Mouse (Mus musculus) neural tube, embryonic 13.5 days (tissue): ENCODE results near the gene Wnk2. TPM values are rescaled to one million over a fixed set of nuclear protein-coding genes. Genes with fewer than 3 reads are reported as not detected.

Experiments
- ATAC-seq: fragments of 200-750 bp; cut with Nextera tagmentation; 2 replicates; pipeline ENCODE4 v1.8.0; 2017; ENCODE audit warnings: low read depth, mild to moderate bottlenecking, moderate TSS enrichment, moderate library complexity
- H3K27ac ChIP-seq: fragments of 300-500 bp; sonication (generic); replicated peaks from 2 replicates; pipeline ENCODE4 v1.5.1; 2015; ENCODE audit warnings: moderate library complexity, mild to moderate bottlenecking, inconsistent platforms
- H3K27me3 ChIP-seq: fragments of 300-500 bp; sonication (generic); 2 replicates; pipeline ENCODE4 v1.6.1; 2015; ENCODE audit warnings: mild to moderate bottlenecking, inconsistent platforms
- H3K36me3 ChIP-seq: fragments of 300-500 bp; sonication (generic); 2 replicates; pipeline ENCODE4 v1.6.1; 2015; ENCODE audit warnings: mild to moderate bottlenecking, inconsistent platforms
- H3K4me1 ChIP-seq: fragments of 300-500 bp; sonication (generic); replicated peaks from 2 replicates; pipeline ENCODE4 v1.6.1; 2015; ENCODE audit warnings: inconsistent platforms
- H3K4me2 ChIP-seq: fragments of 300-500 bp; sonication (generic); 2 replicates; pipeline ENCODE4 v1.6.1; 2015; ENCODE audit warnings: inconsistent platforms, mild to moderate bottlenecking, moderate library complexity
- H3K4me3 ChIP-seq: fragments of 300-500 bp; sonication (generic); 2 replicates; pipeline ENCODE4 v1.5.1; 2015; ENCODE audit warnings: mild to moderate bottlenecking, inconsistent platforms
- H3K9ac ChIP-seq: fragments of 300-500 bp; sonication (generic); 2 replicates; pipeline ENCODE4 v1.6.1; 2015; ENCODE audit warnings: moderate library complexity, mild to moderate bottlenecking, inconsistent platforms
- H3K9me3 ChIP-seq: fragments of 300-500 bp; sonication (generic); 2 replicates; pipeline ENCODE4 v1.6.1; 2016; ENCODE audit warnings: inconsistent platforms
- WGBS: fragments of 180-500 bp; shearing (Covaris S2); methylation state at CpG from one replicate; pipeline ENCODE4 v1.1.7; 2015; 5-methylcytosine and 5-hydroxymethylcytosine counted together
- polyA plus RNA-seq: library from polyadenylated mRNA; unstranded; fragments of >200 nt; fragmentation: Nextera tagmentation; extraction: Ambion mirVana; gene quantifications from 2 replicates; pipeline ENCODE4 v1.2.1, GENCODE M21; 2015

The Wnk2 gene
- polyA plus RNA-seq, 1 experiment from 2014 or later, result 17.9 TPM

DNA sequence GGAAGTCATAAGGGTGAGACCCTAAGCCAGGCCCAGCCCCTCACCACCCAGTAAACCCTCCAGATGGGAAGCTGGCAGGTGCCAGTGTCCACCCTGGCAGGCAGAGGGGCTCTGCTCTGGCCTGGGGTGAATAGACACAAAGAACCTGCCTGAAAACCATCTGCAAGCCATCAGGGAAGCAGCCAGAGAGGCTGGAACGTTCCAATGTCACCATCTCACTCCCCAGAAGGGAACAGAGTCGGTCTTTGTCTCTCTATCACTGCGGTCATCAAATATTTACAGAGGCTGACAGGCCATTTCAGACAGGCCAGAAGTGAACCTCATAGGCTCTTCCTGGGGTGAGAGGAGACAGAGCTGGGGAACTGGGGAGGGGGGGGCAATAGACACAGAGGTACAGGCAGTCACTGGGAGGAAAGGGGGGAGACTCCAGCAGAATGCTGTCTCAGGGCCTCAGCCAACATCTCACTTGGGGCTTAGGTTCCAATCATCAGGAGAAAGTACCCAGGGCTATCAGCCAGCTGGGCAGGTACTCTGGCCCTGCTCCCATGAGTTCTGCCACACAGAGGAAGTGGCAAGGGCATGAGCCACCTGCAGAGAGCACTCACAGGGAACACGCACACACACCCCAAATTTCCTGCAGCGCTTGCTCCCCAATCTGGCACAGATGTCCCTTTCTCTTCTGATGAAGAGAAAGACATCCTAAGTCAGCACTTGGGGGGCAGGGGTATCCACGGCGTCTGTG lies 15.7 kb downstream of the Wnk2 start:
- ATAC-seq, result peak; percentile 11
- Histone ChIP-seq H3K27ac (peak overlapping the region; percentile 78), H3K9ac (0 out of 2 replicates have a peak overlapping the region, but pooled peaks have one; percentile 9), H3K36me3 (peaks cover 9% of the 10 kb centered on the region; the same call in 1 of the 2 replicates), H3K9me3 (no peaks in the 10 kb centered on the region), H3K4me2 (no peak overlapping the region), H3K4me1 (peaks cover 83% of the 10 kb centered on the region), H3K27me3 (no peaks in the 10 kb centered on the region), H3K4me3 (no peak overlapping the region)
- 62% methylated on average over 7 of the region's 7 CpGs for WGBS

DNA sequence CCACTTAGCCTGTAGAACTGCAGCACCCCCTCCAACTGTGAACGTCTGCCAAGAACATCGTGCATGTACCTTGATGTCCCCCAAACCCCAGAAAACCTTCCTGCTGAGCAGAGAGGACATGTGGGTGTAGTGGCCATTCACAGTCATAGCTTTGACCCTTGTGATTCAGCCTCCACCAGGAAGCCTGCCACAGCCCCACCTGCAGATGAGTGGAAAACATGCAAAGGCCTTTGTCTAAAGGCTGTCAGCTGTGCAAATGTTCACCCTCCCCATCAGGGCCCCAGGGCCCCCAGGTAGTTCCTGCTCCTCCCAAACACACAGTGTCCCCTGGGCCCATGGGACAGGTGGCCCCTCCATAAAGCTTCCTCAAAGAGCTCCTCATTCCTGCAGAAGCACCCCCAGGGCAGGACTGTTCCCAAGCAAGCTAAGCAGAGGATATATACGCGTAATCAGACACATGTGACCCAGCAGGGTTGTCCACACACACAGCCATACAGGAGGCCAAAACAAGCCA lies 16.4 kb downstream of the Wnk2 start:
- Histone ChIP-seq H3K9ac (0 out of 2 replicates have a peak overlapping the region, but pooled peaks have one; percentile 9), H3K4me2 (no peak overlapping the region), H3K27me3 (no peaks in the 10 kb centered on the region), H3K9me3 (no peaks in the 10 kb centered on the region), H3K36me3 (0 out of 2 replicates have a peak, but pooled peaks cover 3% of the 10 kb centered on the region), H3K27ac (peak overlapping the region; percentile 78), H3K4me3 (no peak overlapping the region), H3K4me1 (peaks cover 91% of the 10 kb centered on the region)
- 62% methylated on average over 4 of the region's 4 CpGs for WGBS
- no peak for ATAC-seq

GRCm38 (mm10) chr13:49129845-49130244 lies 18.0 kb downstream of the Wnk2 start:
- no peak overlapping the region for H3K4me3 ChIP-seq
- peak overlapping the region; percentile 16; the same call in 1 of the 2 replicates for H3K4me2 ChIP-seq
- H3K27ac ChIP-seq, result peak overlapping the region; percentile 54
- peak overlapping the region; percentile 22 for H3K9ac ChIP-seq
- 5% methylated on average over 4 of the region's 4 CpGs for WGBS
- H3K9me3 ChIP-seq, result no peaks in the 10 kb centered on the region
- 0 out of 2 replicates have a peak, but pooled peaks have one; percentile 26 for ATAC-seq
- H3K4me1 ChIP-seq, result peaks cover 85% of the 10 kb centered on the region
- H3K36me3 ChIP-seq, result no peaks in the 10 kb centered on the region
- no peaks in the 10 kb centered on the region for H3K27me3 ChIP-seq

GRCm38 (mm10) chr13:49129154-49129553 lies 18.7 kb downstream of the Wnk2 start:
- 100% methylated on average over 1 of the region's 1 CpGs for WGBS
- H3K4me2 ChIP-seq, result no peak overlapping the region
- ATAC-seq, result no peak
- peaks cover 78% of the 10 kb centered on the region for H3K4me1 ChIP-seq
- H3K27me3 ChIP-seq, result no peaks in the 10 kb centered on the region
- H3K27ac ChIP-seq, result no peak overlapping the region
- no peak overlapping the region for H3K9ac ChIP-seq
- no peaks in the 10 kb centered on the region for H3K9me3 ChIP-seq
- no peaks in the 10 kb centered on the region for H3K36me3 ChIP-seq
- no peak overlapping the region for H3K4me3 ChIP-seq

- Histone ChIP-seq H3K9me3 (no peaks in the 10 kb centered on the region), H3K36me3 (no peaks in the 10 kb centered on the region), H3K27ac (peak overlapping the region; percentile 80), H3K9ac (peak overlapping the region; percentile 31; the same call in 1 of the 2 replicates), H3K27me3 (no peaks in the 10 kb centered on the region), H3K4me3 (no peak overlapping the region), H3K4me1 (peaks cover 68% of the 10 kb centered on the region), H3K4me2 (peak overlapping the region; percentile 17)
- WGBS, result 37% methylated on average over 15 of the region's 15 CpGs
- peak; percentile 10; the same call in 1 of the 2 replicates for ATAC-seq
Measured at GRCm38 (mm10) chr13:49127844-49128631, 19.8 kb downstream of the Wnk2 start.

DNA sequence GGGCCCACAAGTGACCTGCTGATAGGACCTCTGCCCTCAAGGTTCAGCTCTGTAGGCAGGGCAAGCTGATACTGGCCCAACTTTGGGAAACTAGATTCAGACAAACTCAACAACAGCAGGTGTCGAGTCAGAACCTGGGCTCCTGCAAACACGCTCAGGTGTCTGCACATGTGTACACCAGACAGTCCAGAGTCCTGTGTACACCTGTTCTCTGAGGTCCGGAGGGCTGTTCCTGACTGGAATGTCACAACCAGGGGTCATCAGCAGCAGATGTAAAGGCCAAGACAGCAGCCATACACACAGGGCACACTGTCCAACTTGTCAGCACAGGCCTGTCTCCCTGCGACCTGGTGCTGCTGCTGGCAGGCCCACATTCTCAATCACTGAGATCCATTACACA lies 25.7 kb downstream of the Wnk2 start:
- no peak overlapping the region for H3K4me2 ChIP-seq
- WGBS, result 84% methylated on average over 4 of the region's 4 CpGs
- no peaks in the 10 kb centered on the region for H3K36me3 ChIP-seq
- H3K4me1 ChIP-seq, result peaks cover 36% of the 10 kb centered on the region
- no peak for ATAC-seq
- no peaks in the 10 kb centered on the region for H3K9me3 ChIP-seq
- no peak overlapping the region for H3K9ac ChIP-seq
- H3K27ac ChIP-seq, result peak overlapping the region; percentile 35; the same call in 1 of the 2 replicates
- no peak overlapping the region for H3K4me3 ChIP-seq
- no peaks in the 10 kb centered on the region for H3K27me3 ChIP-seq

GRCm38 (mm10) chr13:49117563-49117962 lies 30.3 kb downstream of the Wnk2 start:
- no peaks in the 10 kb centered on the region for H3K36me3 ChIP-seq
- ATAC-seq, result no peak
- no peaks in the 10 kb centered on the region for H3K9me3 ChIP-seq
- no peak overlapping the region for H3K4me3 ChIP-seq
- H3K4me2 ChIP-seq, result no peak overlapping the region
- no peak overlapping the region for H3K9ac ChIP-seq
- H3K27ac ChIP-seq, result no peak overlapping the region
- 90% methylated on average over 8 of the region's 8 CpGs for WGBS
- H3K27me3 ChIP-seq, result no peaks in the 10 kb centered on the region
- peaks cover 35% of the 10 kb centered on the region for H3K4me1 ChIP-seq

DNA sequence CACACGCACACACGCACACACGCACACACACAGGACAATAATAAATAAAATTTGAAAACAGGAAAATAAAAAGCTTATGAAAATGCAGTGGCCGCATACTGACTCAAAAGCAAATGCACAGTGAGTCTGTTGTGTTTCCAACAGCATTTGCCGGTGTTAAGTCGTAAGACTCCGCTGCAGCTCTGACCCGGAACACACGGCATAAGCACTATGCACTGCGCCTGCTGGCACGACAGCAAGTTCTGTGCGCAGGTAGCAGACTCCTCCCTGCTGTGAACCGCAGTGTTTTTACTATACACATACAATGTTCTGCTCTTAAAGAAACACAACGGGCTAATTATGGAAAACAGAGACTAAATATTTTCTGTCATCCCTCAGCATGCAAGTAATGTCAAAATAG lies 32.9 kb downstream of the Wnk2 start:
- H3K4me2 ChIP-seq, result no peak overlapping the region
- no peaks in the 10 kb centered on the region for H3K9me3 ChIP-seq
- no peaks in the 10 kb centered on the region for H3K36me3 ChIP-seq
- no peak overlapping the region for H3K9ac ChIP-seq
- no peak for ATAC-seq
- WGBS, result 71% methylated on average over 14 of the region's 14 CpGs
- no peak overlapping the region for H3K27ac ChIP-seq
- H3K4me3 ChIP-seq, result no peak overlapping the region
- peaks cover 14% of the 10 kb centered on the region; the same call in 1 of the 2 replicates for H3K4me1 ChIP-seq
- H3K27me3 ChIP-seq, result no peaks in the 10 kb centered on the region

GRCm38 (mm10) chr13:49114116-49114515 lies 33.7 kb downstream of the Wnk2 start:
- Histone ChIP-seq H3K4me2 (no peak overlapping the region), H3K9ac (no peak overlapping the region), H3K27me3 (no peaks in the 10 kb centered on the region), H3K9me3 (no peaks in the 10 kb centered on the region), H3K27ac (no peak overlapping the region), H3K36me3 (no peaks in the 10 kb centered on the region), H3K4me3 (no peak overlapping the region), H3K4me1 (peaks cover 8% of the 10 kb centered on the region; the same call in 1 of the 2 replicates)
- 84% methylated on average over 4 of the region's 4 CpGs for WGBS
- no peak for ATAC-seq

- Histone ChIP-seq H3K4me1 (peaks cover 8% of the 10 kb centered on the region; the same call in 1 of the 2 replicates), H3K4me3 (no peak overlapping the region), H3K4me2 (no peak overlapping the region), H3K9me3 (no peaks in the 10 kb centered on the region), H3K27me3 (no peaks in the 10 kb centered on the region), H3K36me3 (no peaks in the 10 kb centered on the region), H3K9ac (no peak overlapping the region), H3K27ac (no peak overlapping the region)
- 34% methylated on average over 4 of the region's 4 CpGs for WGBS
- no peak for ATAC-seq
Measured at GRCm38 (mm10) chr13:49113345-49113744, 34.5 kb downstream of the Wnk2 start.

DNA sequence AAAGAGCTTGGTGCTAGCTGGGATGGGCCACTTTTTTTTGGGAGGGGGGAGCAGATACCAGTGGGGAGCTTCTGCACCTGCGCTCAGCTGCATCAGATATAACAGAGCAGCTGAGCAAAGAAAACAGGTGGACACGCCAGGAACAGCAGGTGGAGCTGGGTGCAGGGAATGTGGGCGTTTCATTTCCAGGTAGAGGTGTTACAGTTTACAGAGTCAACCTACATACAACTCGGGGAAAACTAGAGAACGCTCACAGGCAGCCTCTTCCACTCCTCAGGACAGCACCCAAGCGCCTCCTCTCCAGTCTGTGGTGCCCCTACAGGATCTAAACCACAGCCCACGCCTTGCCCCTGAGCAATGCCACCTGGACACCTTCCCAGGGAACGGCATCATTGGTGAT lies 35.2 kb downstream of the Wnk2 start:
- H3K27ac ChIP-seq, result no peak overlapping the region
- H3K36me3 ChIP-seq, result no peaks in the 10 kb centered on the region
- H3K4me3 ChIP-seq, result no peak overlapping the region
- no peak for ATAC-seq
- peaks cover 8% of the 10 kb centered on the region; the same call in 1 of the 2 replicates for H3K4me1 ChIP-seq
- no peak overlapping the region for H3K4me2 ChIP-seq
- 88% methylated on average over 8 of the region's 8 CpGs for WGBS
- no peaks in the 10 kb centered on the region for H3K9me3 ChIP-seq
- no peak overlapping the region for H3K9ac ChIP-seq
- H3K27me3 ChIP-seq, result no peaks in the 10 kb centered on the region

DNA sequence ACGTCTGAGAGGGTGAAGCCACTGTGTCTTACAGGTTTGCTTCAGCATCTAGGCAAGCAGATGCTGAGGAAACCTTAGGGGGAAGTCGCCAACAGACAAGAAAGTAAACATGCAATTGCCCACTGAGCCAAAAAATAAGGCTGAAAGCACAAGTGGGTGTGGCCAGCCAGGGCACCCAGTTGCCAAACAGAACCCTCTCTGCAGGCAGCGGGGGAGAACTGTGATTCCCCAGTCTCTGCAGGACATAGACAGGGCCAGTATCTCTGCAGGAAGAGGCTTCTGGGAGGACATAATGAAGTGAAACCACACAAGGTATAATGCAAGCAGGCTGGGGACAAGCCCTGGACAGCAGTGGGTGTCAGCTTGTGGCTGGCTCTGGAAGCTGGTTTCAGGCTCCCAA lies 38.1 kb downstream of the Wnk2 start:
- 78% methylated on average over 3 of the region's 3 CpGs for WGBS
- no peaks in the 10 kb centered on the region for H3K27me3 ChIP-seq
- no peak overlapping the region for H3K27ac ChIP-seq
- no peak overlapping the region for H3K4me3 ChIP-seq
- ATAC-seq, result no peak
- no peaks in the 10 kb centered on the region for H3K9me3 ChIP-seq
- H3K4me2 ChIP-seq, result no peak overlapping the region
- peaks cover 13% of the 10 kb centered on the region for H3K36me3 ChIP-seq
- H3K9ac ChIP-seq, result no peak overlapping the region
- peaks cover 5% of the 10 kb centered on the region; the same call in 1 of the 2 replicates for H3K4me1 ChIP-seq
